Mouse (Mus musculus) cerebellum, adult 2 months (tissue): ENCODE measurements at regions not wholly inside any gene's neighbourhood (a gene's known extent, or its start where the extent isn't known, plus 50 kb on each side); places are given as distances from the start of the nearest gene placed in this dataset.
"Not testable (repeated sequence)": the region's sequence is repeated elsewhere in the genome, so short reads cannot be mapped to it uniquely, and the experiment has no call there.

ENCODE experiments used
- DNase-seq, 2 experiments: peaks; one replicate each; pipeline ENCODE4 v3.0.0; 2021
- H3K27ac ChIP-seq: fragments of 200-500 bp; 2 replicates; pipeline ENCODE4 v1.5.1; 2012; ENCODE audit warnings: low read length, control low read depth, inconsistent platforms; ENCODE audit not compliant: insufficient read depth
- H3K27me3 ChIP-seq: fragments of 200-500 bp; 2 replicates; pipeline ENCODE4 v1.6.1; 2012; ENCODE audit warnings: inconsistent platforms, mild to moderate bottlenecking, low read length, moderate library complexity; ENCODE audit not compliant: control insufficient read depth, insufficient read depth
- H3K4me1 ChIP-seq: fragments of 200-500 bp; 2 replicates; pipeline ENCODE4 v1.6.1; 2011; ENCODE audit warnings: low read length; ENCODE audit not compliant: control insufficient read depth, insufficient read depth
- H3K4me3 ChIP-seq: fragments of 200-500 bp; replicated peaks from 2 replicates; pipeline ENCODE3; 2011; ENCODE audit warnings: mild to moderate bottlenecking, low read depth, low read length, control low read depth; ENCODE audit not compliant: insufficient read depth
- CTCF ChIP-seq: fragments of 200-500 bp; IDR thresholded peaks from 2 replicates; pipeline ENCODE4 v1.5.1; 2011; ENCODE audit warnings: low read depth, mild to moderate bottlenecking, control low read depth, low read length, moderate library complexity, borderline replicate concordance; ENCODE audit not compliant: insufficient read depth
- POLR2A ChIP-seq: fragments of 200-500 bp; IDR thresholded peaks from 2 replicates; pipeline ENCODE4 v1.6.1; 2011; ENCODE audit warnings: low read length, control low read depth, borderline replicate concordance; ENCODE audit not compliant: insufficient read depth
- WGBS: fragments of 180-500 bp; shearing (Covaris S2); methylation state at CpG from one replicate; pipeline ENCODE4 v1.1.7; 2018; 5-methylcytosine and 5-hydroxymethylcytosine counted together

DNA sequence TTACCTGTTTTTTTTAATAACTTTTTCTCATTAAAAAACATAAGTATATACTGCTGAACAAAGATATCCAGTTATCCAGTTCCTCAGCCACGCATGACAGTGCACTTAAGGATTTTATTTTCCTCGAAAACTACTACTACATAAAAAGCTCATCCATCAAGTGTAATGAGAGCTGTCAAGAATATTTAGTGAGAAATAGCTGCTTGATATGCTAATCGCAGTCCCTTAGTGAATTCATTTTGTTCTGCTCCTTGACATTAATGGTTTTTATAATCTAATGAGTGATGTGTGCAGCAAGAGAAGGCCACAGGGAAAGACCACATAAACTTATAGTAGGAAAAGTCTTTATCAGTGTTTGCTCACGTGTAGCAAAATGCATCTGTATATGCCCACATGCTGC is 754.0 kb upstream of the Slc39a10 start:
- TF ChIP-seq CTCF: no peak
- TF ChIP-seq POLR2A: no peak
- no peak overlapping the region for H3K27ac ChIP-seq
- no peak for DNase-seq
- H3K4me3 ChIP-seq: no peak overlapping the region
- H3K4me1 ChIP-seq: no peaks in the 10 kb centered on the region
- WGBS: 55% methylated on average over 4 of the region's 4 CpGs
- no peaks in the 10 kb centered on the region for H3K27me3 ChIP-seq

DNA sequence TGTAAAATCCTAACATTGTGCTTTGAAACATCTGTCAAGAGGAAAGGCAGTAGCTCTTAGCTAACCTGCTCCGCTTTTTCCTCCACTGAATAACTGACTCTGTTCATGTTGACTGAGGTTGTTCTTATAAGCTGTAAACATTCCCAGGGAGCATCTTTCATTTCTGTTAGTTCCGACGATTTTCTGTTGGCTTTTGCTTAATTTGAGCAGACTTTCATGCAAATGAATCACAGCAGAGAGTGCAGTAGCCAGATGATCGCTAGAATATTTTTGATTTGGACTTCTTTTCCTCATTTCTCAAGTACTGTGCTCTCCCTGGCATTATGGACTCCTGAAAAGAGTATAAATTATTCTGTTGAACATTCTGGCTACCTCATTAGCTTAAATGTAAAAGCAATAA is 713.9 kb upstream of the Slc39a10 start:
- H3K4me3 ChIP-seq: no peak overlapping the region
- no peaks in the 10 kb centered on the region for H3K27me3 ChIP-seq
- no peak for DNase-seq
- WGBS: 56% methylated on average over 4 of the region's 4 CpGs
- H3K4me1 ChIP-seq: no peaks in the 10 kb centered on the region
- TF ChIP-seq POLR2A (no peak), CTCF (no peak)
- no peak overlapping the region for H3K27ac ChIP-seq

DNA sequence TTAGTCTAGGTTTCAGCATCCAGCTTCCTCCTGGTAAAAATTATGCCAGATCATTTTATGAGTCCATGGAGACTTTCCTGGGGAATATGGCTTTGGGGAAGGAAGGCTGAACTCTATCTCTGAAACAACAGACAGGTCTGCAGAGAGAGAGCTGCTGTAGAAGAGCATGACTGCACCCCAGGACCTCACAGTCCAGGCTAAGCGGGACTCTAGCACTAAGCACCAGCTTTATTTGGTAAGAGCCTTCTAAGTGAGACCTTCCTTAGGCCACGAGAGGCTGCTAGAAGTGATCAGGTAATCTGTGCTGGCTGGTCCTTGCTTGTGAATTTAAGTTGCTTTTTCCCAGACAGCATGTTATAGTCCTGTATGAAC is 711.3 kb upstream of the Slc39a10 start:
- WGBS: 79% methylated on average over 2 of the region's 2 CpGs
- Histone ChIP-seq H3K4me3 (no peak overlapping the region), H3K27ac (no peak overlapping the region), H3K27me3 (no peaks in the 10 kb centered on the region), H3K4me1 (no peaks in the 10 kb centered on the region)
- no peak for DNase-seq
- TF ChIP-seq POLR2A (no peak), CTCF (no peak)

DNA sequence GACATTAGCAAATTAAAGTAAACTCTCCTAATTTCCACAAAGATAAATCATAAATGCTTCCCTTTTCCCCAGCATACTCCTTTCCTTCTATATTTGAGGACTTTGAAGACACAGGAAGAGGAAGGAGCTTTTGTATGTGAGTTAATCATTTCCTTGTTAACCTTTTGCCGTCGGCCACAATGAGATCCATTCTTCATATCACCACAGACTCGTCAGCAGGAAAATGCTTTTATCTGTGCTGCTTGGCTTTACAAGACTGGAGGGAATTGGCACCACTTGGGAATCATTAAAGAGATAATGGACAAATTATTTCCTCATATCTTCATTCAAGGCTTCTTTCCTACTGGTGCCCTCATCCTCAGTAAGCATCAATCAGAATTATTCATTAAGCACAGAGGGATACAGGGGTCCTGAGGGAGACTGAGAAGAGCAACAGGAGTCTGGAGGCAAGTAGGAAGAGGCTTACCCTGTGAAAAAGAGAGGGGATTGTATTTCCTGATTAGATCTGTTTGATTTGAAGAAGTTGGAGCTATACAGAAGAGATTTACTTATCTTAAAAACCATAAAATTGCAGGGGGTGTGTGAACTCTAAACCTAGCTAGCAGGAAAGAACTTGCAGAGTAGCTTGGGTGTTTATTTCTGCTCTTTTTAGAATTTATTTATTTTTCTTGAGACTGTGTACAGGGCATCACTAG is 710.8 kb upstream of the Slc39a10 start:
- H3K4me1 ChIP-seq: no peaks in the 10 kb centered on the region
- no peak overlapping the region for H3K27ac ChIP-seq
- H3K4me3 ChIP-seq: no peak overlapping the region
- WGBS: 37% methylated on average over 3 of the region's 3 CpGs
- H3K27me3 ChIP-seq: no peaks in the 10 kb centered on the region
- no peak for TF ChIP-seq POLR2A
- no peak for DNase-seq

GRCm38 (mm10) chr1:47593641-47594040 is 701.0 kb upstream of the Slc39a10 start:
- H3K4me1 ChIP-seq, H3K27ac ChIP-seq, H3K27me3 ChIP-seq, DNase-seq, H3K4me3 ChIP-seq: not testable (repeated sequence)
- 70% methylated on average over 1 of the region's 4 CpGs for WGBS

DNA sequence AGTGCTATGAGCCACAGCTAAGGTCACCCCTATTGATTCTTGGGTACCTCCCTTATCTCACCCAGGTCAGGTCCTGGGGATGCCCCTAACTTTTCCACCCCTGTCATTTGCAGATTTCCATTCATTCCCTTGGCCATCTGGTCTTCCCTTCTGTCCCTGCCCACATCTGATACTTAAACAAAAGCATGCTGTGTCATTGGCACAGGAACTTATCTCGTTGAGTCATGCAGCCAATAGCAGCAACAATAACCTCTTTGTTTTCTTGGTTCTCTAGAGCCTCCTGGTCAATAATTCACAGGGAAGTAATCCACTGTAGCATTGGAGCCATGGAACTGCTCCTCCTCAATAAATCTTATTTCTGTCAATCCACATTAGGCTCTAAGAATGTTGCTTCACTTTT is 653.0 kb upstream of the Slc39a10 start:
- Histone ChIP-seq H3K4me3 (no peak overlapping the region), H3K27me3 (no peaks in the 10 kb centered on the region), H3K4me1 (no peaks in the 10 kb centered on the region), H3K27ac (no peak overlapping the region)
- WGBS: 14% methylated on average over 1 of the region's 1 CpGs
- TF ChIP-seq CTCF (no peak), POLR2A (no peak)
- peak; percentile 11 to 49 for DNase-seq

DNA sequence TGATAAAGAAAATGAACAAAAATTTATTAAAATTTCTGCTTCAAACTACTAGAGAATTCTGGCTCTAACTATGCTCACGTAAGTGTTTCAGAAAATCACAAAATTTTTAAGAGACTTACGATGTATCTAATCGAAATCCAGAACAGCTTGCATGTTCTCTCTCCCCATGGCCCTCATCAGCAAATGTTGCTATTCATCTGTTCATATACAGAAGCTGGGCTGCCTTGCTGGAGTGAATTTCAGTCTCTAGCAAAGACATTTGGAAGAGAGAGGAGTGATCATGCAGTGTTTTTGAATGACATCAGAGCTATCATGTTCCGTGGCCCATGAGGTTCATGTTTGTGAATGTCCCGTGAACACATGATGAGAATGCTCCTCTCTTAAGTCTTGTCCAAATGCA is 618.8 kb upstream of the Slc39a10 start:
- no peaks in the 10 kb centered on the region for H3K4me1 ChIP-seq
- no peak overlapping the region for H3K27ac ChIP-seq
- no peak for TF ChIP-seq CTCF
- no peak for TF ChIP-seq POLR2A
- H3K4me3 ChIP-seq: no peak overlapping the region
- WGBS: 84% methylated on average over 5 of the region's 5 CpGs
- no peak for DNase-seq
- no peaks in the 10 kb centered on the region for H3K27me3 ChIP-seq

DNA sequence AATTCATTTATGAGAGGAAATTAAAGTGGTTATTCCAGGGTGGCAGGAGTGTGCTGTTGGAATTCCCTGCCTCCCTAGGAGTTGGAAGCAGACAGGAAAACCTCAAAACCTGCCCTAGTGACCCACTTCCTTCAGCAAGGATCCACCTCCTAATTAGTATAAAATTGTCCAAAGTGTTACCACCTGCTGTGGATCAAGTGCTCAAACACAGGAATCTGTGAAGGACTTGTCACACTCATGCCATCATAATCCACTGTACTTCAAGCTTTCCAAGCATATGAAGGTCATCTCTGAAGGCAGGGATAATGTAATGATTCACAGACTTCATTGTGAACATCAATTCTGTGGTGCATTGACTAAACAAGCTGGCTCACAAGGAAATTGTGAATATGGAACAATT is 615.1 kb upstream of the Slc39a10 start:
- no peak overlapping the region for H3K4me3 ChIP-seq
- no peak for DNase-seq
- H3K27me3 ChIP-seq: no peaks in the 10 kb centered on the region
- no peak overlapping the region for H3K27ac ChIP-seq
- no peak for TF ChIP-seq POLR2A
- TF ChIP-seq CTCF: no peak
- H3K4me1 ChIP-seq: no peaks in the 10 kb centered on the region

DNA sequence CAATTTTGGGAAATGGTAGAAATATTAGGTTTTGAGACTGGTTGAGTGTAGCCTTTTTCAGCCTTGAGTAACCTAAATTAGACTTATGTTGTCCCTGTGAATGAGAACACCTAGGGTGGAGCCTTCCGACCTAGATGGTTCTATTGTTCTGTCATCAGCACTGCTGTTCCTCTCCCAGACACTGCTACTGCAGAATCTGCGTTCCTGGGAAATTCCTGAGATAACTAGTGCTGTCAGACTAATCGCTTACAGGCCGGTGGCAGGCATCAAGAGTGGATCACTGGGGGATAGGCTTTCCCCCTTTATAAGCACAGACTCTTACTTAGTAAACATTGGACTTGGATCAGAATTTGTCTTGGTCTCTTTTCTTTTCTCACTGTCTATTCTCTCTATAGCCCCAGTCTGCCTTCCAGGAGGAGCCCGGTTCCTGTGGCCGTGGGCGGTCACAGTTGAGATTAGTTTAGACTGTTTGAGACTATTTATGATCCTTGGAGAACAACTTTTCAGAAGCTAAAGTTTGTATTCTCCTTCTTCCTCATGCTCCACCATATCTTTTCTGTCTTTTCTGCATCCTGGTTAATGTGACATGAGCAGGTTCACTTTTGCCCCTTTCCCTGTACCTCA is 596.0 kb upstream of the Slc39a10 start:
- Histone ChIP-seq H3K27me3 (no peaks in the 10 kb centered on the region), H3K4me1 (no peaks in the 10 kb centered on the region), H3K27ac (no peak overlapping the region), H3K4me3 (no peak overlapping the region)
- TF ChIP-seq CTCF (no peak), POLR2A (no peak)
- no peak for DNase-seq
- 72% methylated on average over 7 of the region's 7 CpGs for whole genome bisulfite sequencing
